Mouse (Mus musculus) left cerebral cortex, postnatal 10 days (tissue): ENCODE data around the gene Tmem138. TPM values are rescaled to one million over a fixed set of nuclear protein-coding genes. Genes with fewer than 3 reads are reported as not detected.

Experiments
- DNase-seq, 2 experiments: peaks; one replicate each; pipeline ENCODE4 v3.0.0; 2021 to 2022; ENCODE audit warnings: low spot score in 2 of 2, mixed read lengths in 1 of 2; ENCODE audit errors: extremely low spot score in 1 of 2
- intact Hi-C: fragments of 180-260 bp; cut with DNase I; formaldehyde crosslinking; loops from one replicate; pipeline ENCODE4 v1.15.1; 2025
- total RNA-seq, 2 experiments: library from RNA; stranded (reverse); gene quantifications; 2 replicates each; pipeline ENCODE4 v1.2.3; 2021

Tmem138 gene
- total RNA-seq = 10 to 100 TPM; 12.4 to 15.2 TPM

GRCm38 (mm10) chr19:10576690-10577561, at the start of gene Tmem138, which contains the start of gene Cyb561a3:
Tmem138 (minus strand) TSS chr19:10577362.
Cyb561a3 (plus strand) TSS chr19:10577172.
- intact Hi-C loops = no loop called here
- peak; percentile 91 to 93 for DNase-seq

GRCm38 (mm10) chr19:10608573-10609240, 31.5 kb upstream of the Tmem138 start:
- no peak for DNase-seq
- intact Hi-C loops = loop anchor here (2.0 to 5.0 kb wide), 2 partner anchors 51 to 66 kb away; partner anchors contain the start of gene Tmem216

- intact Hi-C loops = loop anchor here (5.0 kb wide), 1 partner anchor 49 kb away; the partner anchor contains the start of gene Tmem216
- no peak for DNase-seq
These were observed 28.9 kb upstream of the Tmem138 start for GRCm38 (mm10) chr19:10605901-10606622.

GRCm38 (mm10) chr19:10605293-10605900, 28.2 kb upstream of the Tmem138 start, which contains the start of the genes Ddb1 and Tkfc:
Ddb1 (plus strand) TSS chr19:10605327.
Tkfc (minus strand) TSS chr19:10605654.
- peak; percentile 98 to 99 for DNase-seq
- intact Hi-C loops = loop anchor here (5.0 kb wide), 1 partner anchor 48 kb away; the partner anchor contains the start of gene Tmem216

GRCm38 (mm10) chr19:10604534-10604933, 27.4 kb upstream of the Tmem138 start:
- no peak for DNase-seq
- intact Hi-C loops = no loop called here

- DNase-seq = peak in 1 of 2 experiments; percentile 33
These were observed 26.7 kb upstream of the Tmem138 start for GRCm38 (mm10) chr19:10603660-10604523.

GRCm38 (mm10) chr19:10602787-10603186, 25.6 kb upstream of the Tmem138 start:
- intact Hi-C loops = no loop called here

More at GRCm38 (mm10) chr19:10603660-10604523, 26.7 kb upstream of the Tmem138 start:
- intact Hi-C loops = no loop called here

GRCm38 (mm10) chr19:10602247-10602769, 25.1 kb upstream of the Tmem138 start:
- no peak for DNase-seq
- intact Hi-C loops = no loop called here

More at GRCm38 (mm10) chr19:10602787-10603186, 25.6 kb upstream of the Tmem138 start:
- peak; percentile 85 to 93 for DNase-seq

- DNase-seq = no peak
- intact Hi-C loops = no loop called here
These were observed 22.5 kb upstream of the Tmem138 start for GRCm38 (mm10) chr19:10599648-10600047.

GRCm38 (mm10) chr19:10598188-10598587, 21.0 kb upstream of the Tmem138 start:
- no peak for DNase-seq
- intact Hi-C loops = no loop called here

GRCm38 (mm10) chr19:10591659-10592377, 14.7 kb upstream of the Tmem138 start:
- intact Hi-C loops = no loop called here

GRCm38 (mm10) chr19:10590301-10590700, 13.1 kb upstream of the Tmem138 start:
- intact Hi-C loops = no loop called here
- no peak for DNase-seq

More at GRCm38 (mm10) chr19:10591659-10592377, 14.7 kb upstream of the Tmem138 start:
- DNase-seq = no peak

GRCm38 (mm10) chr19:10589127-10589857, 12.1 kb upstream of the Tmem138 start:
- intact Hi-C loops = no loop called here

GRCm38 (mm10) chr19:10587231-10587630, 10.1 kb upstream of the Tmem138 start:
- no peak for DNase-seq
- intact Hi-C loops = no loop called here

More at GRCm38 (mm10) chr19:10589127-10589857, 12.1 kb upstream of the Tmem138 start:
- DNase-seq = no peak

GRCm38 (mm10) chr19:10585112-10585511, 8.0 kb upstream of the Tmem138 start:
- no peak for DNase-seq
- intact Hi-C loops = no loop called here
